Mouse (Mus musculus) adipocyte (in vitro differentiated cells): ENCODE results near the gene Rabggtb.

Experiments
- DNase-seq: peaks from one replicate; pipeline ENCODE4 v3.0.0-alpha.2; 2016; ENCODE audit warnings: low spot score

Rabggtb gene

DNA sequence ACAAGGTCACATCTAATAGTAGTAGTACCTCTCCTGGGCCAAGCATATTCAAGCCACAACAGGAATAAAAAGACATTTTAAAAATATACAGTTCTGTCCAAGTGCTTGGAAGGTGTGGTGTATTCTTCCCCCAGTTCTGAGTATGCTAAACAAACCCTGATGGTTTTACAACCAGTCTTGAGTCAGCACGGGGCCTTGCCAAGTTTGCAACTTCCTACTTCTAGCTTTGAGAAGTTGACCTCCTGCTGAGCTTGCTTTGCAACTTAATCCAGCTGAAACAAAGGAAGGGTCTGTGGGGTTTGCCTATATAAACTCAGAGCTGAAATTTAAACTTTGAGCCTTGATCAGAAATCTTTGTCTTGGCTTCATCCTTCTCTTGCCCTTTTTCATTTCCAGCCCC lies 4.4 kb upstream of the Rabggtb start:
- DNase-seq = peak; percentile 58

DNA sequence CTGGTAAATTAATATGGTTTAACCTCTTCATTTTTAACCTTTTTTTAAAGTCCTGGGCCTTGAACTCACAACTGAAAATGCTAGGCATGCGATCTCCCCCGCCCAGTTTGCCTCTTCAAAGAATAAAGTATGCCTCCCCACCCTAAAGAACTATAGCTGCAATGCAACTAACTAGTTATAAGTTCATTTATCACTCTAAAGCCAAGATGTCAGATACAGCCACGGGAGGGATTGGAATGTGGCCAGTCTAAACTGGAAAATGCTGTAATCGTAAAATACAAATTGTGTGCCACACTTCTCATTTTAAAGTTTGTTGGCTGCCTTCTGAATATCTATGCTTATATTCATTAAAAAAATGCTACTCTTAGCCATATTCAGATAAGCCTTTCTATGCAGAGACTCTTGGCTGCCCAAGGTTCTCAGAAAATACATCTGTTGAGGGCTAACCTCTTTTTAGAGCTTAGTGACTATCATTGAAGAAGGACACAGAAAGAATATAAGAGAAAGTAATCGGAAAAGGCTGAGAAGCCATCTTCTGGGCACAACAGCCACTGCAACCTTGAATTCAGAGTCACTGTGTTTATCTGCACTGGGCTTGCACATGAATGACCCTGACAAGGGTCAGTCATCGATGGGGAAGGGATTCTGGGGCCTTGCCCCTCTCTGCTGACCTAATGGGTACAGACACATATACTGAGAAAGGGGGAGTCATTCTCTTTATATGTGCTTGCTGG lies 868 bp upstream of the Rabggtb start:
- peak; percentile 59 for DNase-seq

DNA sequence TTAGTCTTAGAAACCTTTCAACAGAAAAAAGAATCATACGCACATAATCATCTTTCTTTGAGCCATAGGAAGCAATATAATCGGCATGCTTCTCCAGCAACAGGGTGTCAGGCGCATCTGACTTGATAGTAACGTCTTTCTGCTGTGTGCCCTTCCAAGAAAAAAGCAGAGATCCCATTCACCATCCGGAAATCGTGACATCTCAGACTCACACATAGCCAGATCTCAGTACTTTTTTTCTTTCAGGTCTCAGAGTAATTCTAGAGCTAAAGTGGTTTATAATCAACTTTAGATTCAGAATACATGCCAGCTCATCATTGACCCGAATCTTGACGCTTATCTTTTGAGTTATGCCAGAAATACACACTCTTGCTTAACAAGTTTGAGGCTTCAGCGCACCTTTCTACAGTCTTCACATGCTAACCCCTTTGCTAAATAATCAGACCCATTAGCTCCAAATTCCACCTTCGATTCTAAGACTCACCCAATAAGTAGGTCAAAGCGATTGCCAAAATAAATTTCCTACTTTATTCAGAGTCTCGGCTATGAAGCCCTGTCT lies 848 bp downstream of the Rabggtb start:
- DNase-seq = peak; percentile 33

DNA sequence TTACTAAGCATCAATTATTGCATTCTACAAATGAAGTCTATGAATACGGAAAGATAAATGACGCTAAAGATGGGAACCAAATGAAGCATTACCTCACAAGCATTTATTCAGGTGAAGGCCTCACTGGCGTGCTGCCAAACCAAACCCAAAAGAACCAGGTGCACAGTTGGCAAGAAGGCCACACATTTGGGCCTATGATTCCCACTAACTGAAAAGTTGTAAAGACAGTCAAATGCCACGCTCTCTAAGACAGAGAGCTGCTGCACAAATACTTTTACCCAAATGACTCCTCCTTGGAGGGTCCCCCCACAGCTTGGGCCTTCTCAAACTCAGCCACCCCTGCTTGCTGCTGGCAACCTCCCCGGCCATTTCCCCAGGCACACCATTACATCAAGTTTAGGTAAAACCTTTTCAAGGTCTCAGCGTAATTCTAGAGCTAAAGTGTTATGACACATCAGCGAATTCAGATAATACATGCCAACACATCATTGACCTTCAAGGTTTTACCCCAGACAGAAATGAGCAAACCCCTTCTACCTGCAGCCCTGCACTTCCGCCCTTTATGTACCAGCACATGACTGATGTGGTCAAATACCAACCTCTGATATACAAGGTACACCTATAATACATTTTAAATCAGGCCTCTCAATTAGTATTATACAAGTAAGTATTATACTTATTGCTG lies 1.5 kb downstream of the Rabggtb start:
- no peak for DNase-seq

DNA sequence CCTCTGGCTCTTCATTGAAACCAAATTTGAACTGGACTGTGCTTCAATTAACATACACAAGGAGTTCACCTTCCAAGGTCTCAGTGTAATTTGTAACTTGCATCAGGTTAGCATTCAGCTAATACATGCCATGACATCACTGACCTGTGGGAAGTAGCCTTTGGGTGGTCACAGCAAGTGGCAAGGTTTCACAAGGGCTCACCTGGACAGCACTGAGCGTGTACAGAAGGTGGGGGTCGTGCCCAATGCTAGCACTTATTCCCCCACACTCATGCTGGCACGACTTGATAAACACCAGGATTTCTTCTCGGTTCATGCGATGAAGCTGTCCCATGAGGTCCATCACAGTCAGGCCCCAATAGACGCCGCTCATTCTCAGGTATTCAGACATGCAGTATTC lies 2.3 kb downstream of the Rabggtb start:
- DNase-seq = no peak

DNA sequence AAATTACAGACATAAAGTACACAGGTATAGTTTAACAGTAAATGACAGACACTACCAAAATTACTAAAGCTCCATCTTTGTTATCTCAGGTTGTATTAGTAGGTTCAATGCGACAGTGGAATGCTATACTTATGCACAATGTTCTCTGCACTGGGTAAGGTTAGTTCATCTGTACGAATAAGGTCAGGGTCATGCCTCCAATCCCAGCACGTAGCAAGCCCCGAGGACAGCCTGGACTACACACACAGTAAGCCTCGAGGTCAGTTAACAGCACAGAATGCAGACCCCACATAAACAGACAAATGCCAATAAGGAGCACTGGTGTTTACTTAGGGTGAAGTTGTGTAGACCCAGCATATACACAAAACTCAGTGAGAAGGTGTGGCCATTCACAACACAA lies 3.9 kb downstream of the Rabggtb start:
- no peak for DNase-seq

DNA sequence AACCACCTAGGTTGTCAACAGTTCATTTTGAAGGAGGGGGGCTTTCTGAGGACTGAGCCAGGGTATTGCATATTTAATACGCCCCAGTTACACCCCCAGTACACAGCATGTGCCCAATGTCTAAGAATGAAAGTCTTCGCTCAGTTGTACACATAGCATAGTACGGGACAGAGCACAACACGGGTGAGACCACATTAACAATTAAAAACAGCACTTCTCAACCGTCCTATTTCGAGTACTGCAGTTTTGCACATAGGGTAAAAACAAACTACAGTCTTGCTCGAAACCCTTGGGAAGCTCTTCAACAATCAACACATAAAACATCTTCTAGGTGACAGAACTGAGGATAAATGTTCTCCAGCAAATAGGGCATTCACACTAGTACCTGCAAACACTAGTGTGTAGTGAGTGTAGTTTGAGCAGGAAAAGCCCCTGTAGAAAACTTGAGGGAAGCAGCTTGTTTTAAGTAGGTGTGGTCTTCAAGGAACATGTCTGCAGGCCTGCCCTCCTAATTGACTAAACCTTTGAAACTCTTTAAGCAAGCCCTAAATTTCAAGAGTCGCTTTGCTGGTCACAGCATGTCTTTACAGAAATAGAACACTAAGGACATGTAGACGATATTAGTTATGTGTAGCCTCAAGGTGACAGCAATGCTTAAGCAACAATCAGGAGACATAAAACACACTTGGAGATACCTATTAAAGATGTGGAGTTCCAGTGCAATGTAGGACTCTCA lies 6.5 kb downstream of the Rabggtb start, which contains the start of gene Msh4:
Msh4 (minus strand) TSS at position 3 of the 736 bp plus-strand sequence.
- no peak for DNase-seq

DNA sequence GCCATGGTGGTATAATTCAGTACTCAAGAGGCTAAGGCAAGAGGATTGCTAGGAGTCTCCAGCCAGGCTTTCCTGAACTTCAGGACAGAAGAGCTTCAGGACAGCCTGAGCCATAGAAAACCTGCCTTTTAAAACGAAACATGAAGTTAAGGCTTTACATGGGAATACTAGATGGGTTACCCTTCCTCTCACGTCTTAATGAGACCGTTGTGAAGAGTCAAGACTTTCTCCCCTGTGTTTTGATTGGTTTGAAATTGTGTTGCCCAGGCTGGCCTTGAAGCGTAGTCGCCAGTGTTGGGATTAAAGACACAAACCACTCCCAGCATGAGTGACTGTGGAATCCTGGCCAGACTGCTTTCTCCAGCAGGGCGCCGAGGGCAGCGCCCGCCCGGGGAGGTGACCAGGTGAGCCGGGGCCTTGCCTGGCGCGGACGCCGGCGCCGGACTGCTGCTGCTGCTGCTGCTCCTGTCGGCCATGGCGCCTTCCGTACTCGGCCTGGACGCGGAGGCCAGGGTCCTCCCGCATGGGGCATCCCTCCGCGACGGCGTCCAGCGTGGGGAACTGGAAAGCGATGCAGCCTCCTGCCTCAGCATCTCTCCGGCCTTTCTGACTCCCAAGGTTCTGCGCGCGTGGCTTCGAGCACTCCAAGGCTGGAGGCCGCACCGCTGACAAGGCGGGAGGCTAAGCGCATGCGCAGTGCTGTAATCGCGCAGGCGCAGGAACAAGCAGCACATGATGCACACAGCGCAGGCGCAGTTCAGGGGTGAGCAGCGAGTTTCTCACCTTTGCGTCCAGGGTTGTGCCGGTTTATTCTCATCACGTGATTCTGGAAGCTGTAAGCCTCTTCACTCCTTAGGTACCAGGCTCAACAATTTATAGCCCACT lies 7.3 kb downstream of the Rabggtb start:
- DNase-seq = no peak

DNA sequence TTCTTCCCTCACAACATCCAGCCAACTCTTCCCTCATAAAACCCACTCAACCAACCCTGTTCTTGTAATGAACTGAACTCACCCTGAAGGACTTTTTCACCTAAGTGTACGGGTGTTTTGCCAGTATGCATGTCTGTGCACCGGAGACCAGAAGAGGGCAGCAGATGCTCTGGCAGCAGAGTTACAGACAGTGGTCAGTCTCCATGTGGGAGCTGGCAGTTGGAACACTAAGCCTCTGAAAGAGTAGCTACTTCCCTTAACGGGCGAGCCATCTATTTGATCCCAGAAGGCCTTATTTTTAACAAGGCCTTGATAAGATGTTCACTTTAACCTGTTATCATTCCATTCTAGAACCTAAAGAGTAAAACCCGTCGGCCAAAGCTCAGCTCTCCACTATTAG lies 8.2 kb downstream of the Rabggtb start:
- peak; percentile 68 for DNase-seq

DNA sequence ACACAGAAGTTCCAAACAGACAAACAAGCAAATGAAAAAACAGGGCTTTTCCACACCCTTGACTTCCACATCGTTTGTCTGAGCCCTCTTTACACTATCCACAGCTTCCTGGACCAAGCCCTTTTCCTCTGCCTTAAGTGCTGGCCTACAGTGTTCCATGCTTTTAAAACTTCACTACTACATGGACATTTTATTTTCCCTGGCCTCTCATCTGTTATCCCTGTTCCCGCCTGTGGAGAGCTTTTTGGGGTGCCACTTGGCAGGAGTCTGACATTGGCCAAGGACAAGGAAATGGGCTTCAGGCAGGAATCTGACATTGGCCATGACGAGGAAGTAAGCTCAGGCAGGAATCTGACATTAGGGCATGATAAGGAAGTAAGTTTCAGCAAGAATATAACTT lies 10.2 kb downstream of the Rabggtb start:
- no peak for DNase-seq

DNA sequence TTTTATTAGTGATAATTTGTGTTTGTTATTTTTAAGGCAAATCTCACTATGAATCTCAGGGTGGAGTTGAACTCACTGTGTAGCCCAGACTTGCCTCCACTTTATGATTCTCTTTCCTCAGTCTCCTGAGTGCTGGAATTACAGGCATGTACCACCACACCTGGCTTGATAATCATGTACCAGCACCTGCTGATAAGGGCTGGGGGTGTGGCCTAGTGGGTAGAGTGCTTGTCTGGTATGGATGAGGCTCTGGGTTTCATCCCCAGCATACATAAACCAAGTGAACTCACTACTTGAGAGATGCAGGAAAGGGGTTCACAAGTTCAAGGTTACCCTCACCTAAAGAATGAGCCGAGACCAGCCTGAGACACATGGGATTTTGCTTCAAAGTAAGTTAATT lies 10.9 kb downstream of the Rabggtb start:
- DNase-seq = no peak

DNA sequence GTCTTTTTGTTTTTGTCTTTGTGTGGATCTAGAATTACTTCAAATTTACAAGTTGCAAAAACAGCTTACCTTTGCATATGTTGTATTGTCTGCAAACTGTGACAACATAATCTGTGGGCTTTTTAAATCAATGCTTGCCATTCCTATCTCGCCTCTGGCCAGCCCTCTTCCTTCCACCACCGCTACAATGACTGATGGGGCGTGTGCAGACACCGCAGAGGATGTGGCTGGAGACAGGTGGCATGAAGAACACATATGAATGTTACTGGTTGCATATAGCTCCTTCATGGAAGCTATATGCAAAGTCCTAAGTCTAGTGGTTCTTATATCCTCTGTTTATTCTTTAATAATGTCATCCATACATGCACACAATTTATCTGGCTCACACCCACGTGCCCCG lies 15.6 kb downstream of the Rabggtb start:
- no peak for DNase-seq

DNA sequence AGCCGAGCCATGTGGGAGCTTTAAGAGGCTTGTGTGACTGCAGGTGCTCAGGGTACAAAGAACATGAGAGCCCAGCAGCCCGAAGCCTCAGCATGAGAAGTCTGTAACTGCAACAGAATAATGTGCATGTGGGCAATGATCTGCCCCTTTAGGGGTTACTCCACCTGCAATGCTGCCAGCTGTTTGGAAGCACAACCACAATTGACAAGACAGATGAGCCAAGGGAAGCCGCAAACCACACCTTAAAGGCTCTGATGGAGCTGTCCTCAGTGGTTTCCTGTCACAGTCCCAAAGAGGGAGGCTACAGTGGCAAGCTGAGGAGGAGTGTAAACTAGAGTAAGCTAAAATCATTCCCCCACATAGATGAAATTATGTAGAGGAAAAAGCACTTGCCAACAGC lies 17.4 kb downstream of the Rabggtb start:
- DNase-seq = no peak

DNA sequence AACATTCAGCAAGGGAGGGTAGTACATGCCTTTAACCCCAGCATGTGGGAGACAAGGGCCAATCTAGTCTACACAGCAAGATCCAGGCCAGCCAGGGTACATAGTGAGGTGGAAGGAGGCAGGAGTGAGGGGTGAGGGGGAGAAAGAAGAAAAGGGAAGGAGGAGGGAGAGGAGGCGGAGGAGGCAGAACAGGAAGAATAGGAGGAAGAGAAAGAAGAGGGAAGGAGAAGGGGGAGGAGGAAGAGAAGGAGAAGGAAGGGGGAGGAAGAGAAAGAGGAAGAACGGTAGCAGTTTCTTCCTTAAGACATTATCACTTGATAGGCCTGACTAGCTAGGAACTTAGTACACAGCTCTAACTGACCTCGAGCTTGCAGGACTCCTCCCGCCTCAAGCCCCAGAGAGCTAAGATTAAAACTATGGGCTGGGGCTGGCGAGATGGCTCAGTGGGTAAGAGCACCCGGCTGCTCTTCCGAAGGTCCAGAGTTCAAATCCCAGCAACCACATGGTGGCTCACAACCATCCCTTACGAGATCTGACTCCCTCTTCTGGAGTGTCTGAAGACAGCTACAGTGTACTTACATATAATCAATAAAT lies 23.5 kb downstream of the Rabggtb start:
- no peak for DNase-seq

DNA sequence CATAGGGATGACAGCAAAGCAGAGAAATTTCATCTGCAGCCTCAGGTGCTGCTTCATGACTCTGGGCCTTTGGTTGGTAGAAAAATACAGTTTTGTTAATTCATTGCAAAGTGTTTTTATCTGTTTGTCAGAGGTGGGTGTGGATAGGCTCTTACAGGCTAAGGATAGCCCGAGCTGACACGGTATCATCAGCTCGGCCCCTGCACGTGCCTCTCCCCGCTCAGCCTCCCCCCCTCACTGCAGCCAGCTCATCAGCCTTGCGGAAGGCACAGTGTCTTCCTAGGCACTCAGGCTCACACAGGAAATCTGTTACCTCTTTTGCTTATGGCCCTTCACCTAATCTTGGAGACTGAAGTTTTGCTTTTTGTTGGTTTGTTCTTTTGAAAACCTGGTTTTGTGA lies 24.7 kb downstream of the Rabggtb start:
- DNase-seq = no peak

DNA sequence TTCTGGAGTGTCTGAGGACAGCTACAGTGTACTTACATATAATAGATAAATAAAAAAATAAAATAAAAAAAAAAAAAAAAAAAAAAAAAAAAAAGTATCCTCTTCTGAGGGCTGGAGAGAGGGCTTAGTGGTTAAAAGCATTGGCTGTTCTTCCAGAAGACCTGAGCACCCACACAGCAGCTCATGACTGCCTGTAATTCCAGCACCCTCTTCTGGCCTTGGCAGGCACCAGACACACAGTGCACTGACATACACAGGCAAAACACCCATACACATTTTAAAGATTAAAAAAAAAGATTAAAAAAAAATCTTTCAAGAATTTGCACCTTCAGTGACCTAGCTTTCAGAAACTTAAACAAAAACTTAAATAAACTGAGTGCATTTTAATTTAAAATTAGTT lies 26.5 kb downstream of the Rabggtb start:
- DNase-seq = no peak

DNA sequence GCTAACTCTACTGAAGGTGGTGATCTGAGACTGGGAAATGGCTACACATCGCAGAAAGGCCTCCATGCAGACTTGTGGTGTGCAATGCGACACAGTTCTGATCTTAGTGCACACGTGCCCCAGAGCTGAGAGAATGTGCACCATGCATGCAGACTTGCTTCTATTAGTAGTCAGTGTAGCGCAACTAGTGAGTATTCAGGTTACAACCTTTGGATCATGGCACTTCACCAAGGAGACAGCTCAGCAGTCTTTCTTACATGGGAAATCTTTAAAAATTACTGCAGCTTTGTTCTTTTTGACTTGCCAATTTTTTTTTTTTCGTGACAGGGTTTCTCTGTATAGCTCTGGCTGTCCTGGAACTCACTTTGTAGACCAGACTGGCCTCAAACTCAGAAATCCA lies 41.4 kb downstream of the Rabggtb start:
- no peak for DNase-seq

DNA sequence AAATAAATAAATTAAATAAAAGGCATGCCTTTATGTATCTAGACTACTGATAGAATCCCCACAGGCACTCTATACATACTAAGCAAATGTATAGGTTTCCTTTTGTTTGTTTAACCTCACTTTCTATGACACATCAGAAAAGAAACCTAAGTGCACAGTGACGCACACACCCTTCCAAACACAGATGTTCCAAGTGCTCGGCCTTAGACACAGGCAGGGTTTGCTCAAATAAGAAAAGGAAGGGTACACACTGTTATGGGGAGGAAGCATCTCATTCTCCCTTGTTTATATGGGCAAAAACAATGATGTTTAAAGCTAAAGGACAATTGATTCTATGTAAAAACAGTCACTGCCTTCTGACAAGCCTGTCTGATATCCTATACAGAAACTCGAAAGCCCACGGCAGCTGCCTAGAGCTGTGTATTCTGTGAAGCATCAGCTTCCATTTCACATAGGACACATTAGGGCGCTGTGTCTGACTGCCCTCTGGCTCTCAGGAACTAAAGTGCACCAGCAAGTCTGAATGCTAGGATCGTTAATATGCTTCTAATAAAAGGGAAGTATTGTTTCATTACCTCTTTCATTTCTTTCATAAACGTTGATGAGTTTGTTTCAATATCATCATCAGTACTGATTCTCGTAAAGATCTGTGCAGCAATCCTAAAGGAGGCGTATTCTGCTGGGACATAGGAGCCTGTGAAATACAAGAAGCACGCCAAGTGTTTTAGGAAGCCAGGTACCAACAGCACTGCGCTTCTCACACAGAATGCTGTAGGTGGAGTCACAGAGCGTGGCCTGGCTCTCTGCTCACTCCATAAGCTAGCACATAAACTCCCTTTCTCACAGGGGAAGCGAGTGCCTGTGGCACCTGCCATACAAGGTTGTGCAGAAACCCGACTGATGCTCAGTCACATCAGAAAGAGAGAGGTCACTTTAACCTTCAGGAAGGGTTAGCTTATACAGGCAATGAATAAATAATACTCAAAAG lies 45.4 kb downstream of the Rabggtb start:
- DNase-seq = no peak

DNA sequence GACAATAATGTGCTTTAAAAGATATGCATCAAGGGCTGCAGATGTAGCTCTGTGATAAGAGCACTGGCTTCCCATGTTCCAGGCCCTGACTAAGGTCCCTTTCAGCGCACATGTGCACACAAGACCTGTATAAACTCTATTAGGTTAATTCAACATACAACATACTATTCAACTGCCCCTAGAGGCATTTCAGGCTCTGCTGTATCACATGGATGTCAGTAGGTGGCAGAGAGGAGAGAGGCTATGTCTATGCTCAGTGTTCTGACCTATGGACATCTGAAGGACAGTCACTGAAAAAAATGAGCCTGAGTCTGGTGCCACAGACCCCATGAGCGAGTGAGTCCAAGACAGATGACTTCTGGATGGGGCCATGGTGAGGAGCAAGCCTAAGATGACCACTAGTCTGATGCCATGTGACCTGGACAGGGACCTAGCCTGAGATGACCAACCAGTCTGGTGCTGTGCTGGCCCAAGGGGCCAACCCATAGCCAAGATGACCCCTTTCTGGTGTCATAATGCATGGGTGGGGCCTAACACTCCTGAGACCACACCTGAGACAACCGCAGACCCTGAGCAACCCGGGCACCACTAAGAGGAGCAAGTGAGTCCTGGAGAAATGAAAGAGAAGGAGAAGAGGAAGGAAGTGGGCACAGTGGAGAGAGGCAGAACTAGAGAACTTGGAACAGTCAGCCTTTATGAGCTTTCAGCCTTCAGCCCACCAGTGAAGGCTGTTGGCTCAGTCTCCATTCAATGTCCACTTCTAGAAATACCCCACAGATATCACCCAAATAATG lies 48.0 kb downstream of the Rabggtb start:
- DNase-seq = no peak
